Mouse (Mus musculus): ENCODE results near the gene Scn3a.

Gene Scn3a

DNA sequence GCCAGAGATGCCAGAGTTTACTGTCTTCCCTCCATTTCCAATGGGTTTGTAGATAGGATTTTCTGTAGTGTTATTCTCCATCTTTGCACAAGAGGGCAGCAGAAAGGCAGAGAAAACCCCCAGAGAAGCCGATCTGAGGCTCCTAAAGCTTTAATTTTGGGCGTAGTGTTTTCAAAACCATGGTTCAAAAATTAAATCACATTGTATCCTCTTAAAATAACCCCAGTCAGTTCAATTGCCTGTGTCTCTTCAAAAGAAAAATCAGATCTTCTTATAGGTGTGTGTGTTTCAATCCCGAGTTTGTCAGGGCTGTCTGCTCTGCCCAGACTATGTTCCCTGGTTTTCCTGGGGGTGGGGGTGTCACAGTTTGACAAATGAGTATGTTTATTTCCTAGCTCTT lies 153.7 kb downstream of the Scn3a start:
- DNase-seq (ENCODE audit: low read depth, low spot score) = peak; percentile 67

Measured in forelimb bud, embryonic 11.5 days (tissue).